Mouse (Mus musculus): ENCODE results near the gene Gja1. TPM values are rescaled to one million over a fixed set of nuclear protein-coding genes. Genes with fewer than 3 reads are reported as not detected.
"Not testable (repeated sequence)": the region's sequence is repeated elsewhere in the genome, so short reads cannot be mapped to it uniquely, and the experiment has no call there.

The Gja1 gene
- total RNA-seq (2017): 14.8 and 16.1 TPM in 2 replicates

DNA sequence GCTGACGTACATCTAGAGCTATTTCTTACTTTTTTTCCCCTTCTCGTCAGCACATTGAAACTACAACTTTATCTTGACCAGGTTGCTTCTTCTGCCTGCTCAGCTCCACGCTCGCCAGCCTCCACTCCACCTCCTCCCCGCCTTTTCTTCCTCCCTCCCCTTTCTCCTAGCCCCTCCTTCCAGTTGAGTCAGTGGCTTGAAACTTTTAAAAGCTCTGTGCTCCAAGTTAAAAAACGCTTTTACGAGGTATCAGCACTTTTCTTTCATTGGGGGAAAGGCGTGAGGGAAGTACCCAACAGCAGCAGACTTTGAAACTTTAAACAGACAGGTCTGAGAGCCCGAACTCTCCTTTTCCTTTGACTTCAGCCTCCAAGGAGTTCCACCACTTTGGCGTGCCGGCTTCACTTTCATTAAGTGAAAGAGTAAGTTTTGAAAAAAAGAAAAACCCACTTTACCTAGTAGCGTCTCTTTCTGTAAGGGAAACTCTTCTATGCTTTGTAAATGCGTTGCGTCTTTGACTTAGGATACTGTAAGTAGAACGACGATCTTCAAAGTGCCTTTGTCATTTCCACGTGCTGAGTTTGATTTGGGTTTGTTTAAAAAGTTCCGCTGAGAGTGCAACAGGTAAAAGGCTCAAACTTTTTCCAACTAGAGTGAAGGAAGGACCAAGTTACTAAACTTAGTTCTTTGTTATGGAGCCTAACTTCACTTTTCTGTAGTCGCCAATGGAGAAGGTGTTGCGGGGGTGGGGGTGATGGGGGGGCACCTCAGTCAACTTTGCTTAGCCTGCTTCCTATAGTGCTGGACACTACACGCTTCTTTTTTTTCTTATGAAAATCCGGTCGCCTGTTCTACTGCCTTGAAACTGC lies at the start of gene Gja1:
Gene Gja1, plus strand, starts transcription at position 234 of the 869 bp plus-strand sequence.
- ATAC-seq (replicated peaks; ENCODE audit: low read depth, poor library complexity, severe bottlenecking): peak; percentile 85

DNA sequence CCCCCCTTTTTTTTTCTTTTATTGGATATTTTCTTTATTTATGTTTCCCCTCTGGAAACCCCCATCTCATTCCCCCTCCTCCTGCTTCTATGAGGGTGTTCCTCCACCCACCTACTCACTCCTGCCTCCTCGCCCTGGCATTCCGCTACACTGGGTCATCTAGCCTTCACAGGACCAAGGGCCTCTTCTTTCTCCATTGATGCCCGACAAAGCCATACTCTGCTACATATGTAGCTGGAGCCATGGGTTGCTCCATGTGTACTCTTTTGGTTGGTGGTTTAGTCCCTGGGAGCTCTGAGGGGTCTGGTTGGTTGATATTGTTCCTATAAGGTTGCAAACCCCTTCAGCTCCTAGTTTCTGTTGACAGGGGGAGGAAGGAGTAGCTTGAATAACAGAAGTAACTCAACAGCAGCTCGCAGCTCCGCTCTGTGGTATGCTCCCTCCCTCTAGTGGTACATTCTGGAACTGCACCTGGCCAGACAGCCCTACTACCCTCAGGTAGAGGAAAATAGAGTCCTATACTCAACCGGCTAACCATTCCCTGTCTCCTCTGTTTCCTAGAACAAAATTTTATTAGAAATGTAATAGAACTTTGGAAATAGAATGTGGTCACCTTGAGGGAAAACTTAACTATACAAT lies 38.2 kb upstream of the Gja1 start:
- ATAC-seq (replicated peaks; ENCODE audit: low read depth, poor library complexity, severe bottlenecking): peak; percentile 100

DNA sequence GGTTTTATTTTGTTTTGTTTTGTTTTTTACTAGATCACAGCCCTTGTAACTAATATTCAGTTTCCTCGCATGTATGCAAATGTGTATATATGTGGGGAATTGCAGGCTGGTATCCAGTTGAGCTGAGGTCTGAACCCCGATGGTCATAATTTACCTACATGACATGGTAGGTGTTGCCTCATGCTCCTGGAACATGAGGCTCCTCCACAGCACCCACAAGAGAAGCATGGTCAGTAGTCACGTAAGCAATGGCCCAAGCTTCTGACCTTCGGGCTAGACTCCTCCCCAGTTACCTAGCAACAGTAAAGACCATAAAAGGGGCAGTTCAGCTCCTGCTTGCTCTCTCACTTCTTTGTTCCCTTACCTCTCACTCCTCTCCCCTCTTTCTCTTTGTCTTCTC lies 16.7 kb upstream of the Gja1 start:
- no peak for ATAC-seq (replicated peaks; ENCODE audit: low read depth, poor library complexity, severe bottlenecking)

DNA sequence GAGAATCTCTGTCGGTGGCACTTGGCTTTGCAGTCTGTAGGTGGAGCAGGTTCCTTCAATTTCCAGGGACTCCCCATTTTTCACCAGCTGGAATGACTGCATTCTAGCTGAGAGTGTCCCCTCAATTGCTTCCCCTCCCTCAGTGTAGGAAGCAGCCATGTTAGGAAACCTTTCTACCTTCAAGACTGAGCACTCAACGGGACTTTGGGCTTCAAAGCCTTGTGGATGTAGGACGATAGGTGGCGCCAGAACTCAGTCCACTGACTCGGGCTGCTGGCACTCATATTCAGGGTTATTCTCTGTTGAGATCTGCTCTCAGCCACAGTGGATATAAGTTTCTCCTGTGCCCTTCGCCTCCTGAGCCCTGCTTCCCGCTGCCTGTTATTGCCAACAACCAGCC lies 8.1 kb upstream of the Gja1 start:
- peak; percentile 85 for ATAC-seq (replicated peaks; ENCODE audit: low read depth, poor library complexity, severe bottlenecking)

GRCm38 (mm10) chr10:56373021-56373720 lies 4.0 kb upstream of the Gja1 start:
- ATAC-seq (replicated peaks; ENCODE audit: low read depth, poor library complexity, severe bottlenecking): 0 out of 2 replicates have a peak, but pooled peaks have one; percentile 37

- no peak for ATAC-seq (replicated peaks; ENCODE audit: low read depth, poor library complexity, severe bottlenecking)
Observed at GRCm38 (mm10) chr10:56374169-56374568, 3.0 kb upstream of the Gja1 start.

DNA sequence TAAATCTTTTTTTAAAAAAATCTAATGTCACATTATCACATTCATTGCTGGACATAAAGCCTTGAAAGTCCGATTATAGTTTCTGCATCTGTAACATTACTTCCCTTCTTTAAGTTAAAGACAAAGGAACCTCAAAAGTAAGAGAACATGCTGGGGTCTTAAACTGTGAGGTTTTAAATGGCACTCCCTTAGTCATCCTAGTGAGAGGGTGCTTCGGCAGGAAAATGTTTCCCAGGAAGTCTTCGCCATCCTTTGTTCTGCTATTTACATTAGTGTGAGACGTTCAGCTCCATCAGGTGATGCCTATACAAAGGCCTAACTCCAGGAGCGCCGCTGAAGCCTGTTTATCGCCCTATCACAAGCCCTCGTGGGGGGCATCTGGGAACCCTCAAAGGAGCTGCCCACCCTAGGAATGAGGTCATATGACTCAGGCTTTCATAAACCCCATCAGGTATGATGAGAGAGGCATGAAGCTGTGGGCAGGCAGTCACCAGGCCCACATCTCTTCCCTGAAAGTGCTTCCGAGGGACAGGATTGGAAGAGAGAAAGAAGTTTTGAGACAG lies 1.1 kb upstream of the Gja1 start:
- no peak for ATAC-seq (replicated peaks; ENCODE audit: low read depth, poor library complexity, severe bottlenecking)

DNA sequence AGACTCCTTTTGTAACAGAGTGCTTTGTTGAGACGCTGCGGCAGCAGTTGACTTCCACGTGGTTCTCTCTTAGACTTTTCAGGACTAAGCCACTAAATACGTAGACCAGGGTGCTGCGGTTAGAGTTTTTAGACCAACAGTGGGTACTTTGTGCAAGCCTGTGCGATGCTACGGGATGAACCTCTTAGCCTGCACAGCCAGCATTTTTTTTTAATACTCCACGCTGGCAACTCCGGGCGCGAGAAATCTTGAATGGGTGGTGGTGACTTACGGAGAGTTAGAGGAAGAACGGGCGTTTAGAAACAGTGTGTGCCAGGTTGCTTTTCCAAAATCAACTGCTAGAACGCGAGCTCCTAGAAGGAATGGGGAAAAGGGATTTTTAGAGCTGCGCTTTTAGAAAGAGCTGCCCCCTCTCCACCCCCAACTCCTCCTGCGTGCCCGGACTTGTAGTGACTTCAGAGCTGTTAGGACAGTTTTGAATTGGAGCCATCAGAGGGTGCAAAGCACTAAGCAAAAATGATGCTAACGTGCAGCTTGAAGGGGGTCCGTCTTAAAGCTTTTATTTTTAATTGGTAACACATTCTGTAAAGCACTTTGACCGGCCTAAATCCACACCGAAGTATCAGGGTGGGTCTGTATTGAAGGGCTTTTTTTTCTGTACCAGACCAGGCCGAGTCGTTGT lies 977 bp downstream of the Gja1 start:
- peak; percentile 20 for ATAC-seq (replicated peaks; ENCODE audit: low read depth, poor library complexity, severe bottlenecking)

GRCm38 (mm10) chr10:56378648-56379254 lies 1.6 kb downstream of the Gja1 start:
- peak; percentile 42 for ATAC-seq (replicated peaks; ENCODE audit: low read depth, poor library complexity, severe bottlenecking)

GRCm38 (mm10) chr10:56379720-56380119 lies 2.6 kb downstream of the Gja1 start:
- no peak for ATAC-seq (replicated peaks; ENCODE audit: low read depth, poor library complexity, severe bottlenecking)

- no peak for ATAC-seq (replicated peaks; ENCODE audit: low read depth, poor library complexity, severe bottlenecking)
Observed at GRCm38 (mm10) chr10:56385195-56386109, 8.3 kb downstream of the Gja1 start.

- ATAC-seq (replicated peaks; ENCODE audit: low read depth, poor library complexity, severe bottlenecking): no peak
Observed at GRCm38 (mm10) chr10:56393095-56393784, 16.1 kb downstream of the Gja1 start.

GRCm38 (mm10) chr10:56393815-56394417 lies 16.8 kb downstream of the Gja1 start:
- not testable (repeated sequence) for ATAC-seq (replicated peaks; ENCODE audit: low read depth, poor library complexity, severe bottlenecking)

GRCm38 (mm10) chr10:56397875-56398274 lies 20.7 kb downstream of the Gja1 start:
- ATAC-seq (replicated peaks; ENCODE audit: low read depth, poor library complexity, severe bottlenecking): no peak

DNA sequence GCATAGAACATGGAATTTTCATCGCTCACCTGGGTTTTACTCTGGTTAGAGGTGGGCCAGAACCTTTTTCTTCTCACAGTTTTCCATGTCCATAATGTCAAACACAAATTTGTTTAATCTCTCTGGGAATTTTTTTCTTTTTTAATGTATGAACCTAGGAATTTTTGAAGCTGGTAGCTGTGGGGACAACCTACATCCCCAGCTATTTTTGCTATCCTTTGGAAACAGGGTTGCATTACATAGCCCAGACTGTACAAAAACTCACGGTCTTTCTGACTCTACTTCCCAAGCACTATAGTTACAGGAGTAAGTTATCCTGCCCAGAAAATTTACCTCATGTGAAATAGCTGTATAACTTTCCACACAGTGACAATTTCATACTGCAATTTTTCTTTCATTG lies 21.2 kb downstream of the Gja1 start:
- ATAC-seq (replicated peaks; ENCODE audit: low read depth, poor library complexity, severe bottlenecking): no peak

GRCm38 (mm10) chr10:56401396-56401795 lies 24.3 kb downstream of the Gja1 start:
- ATAC-seq (replicated peaks; ENCODE audit: low read depth, poor library complexity, severe bottlenecking): not testable (repeated sequence)

DNA sequence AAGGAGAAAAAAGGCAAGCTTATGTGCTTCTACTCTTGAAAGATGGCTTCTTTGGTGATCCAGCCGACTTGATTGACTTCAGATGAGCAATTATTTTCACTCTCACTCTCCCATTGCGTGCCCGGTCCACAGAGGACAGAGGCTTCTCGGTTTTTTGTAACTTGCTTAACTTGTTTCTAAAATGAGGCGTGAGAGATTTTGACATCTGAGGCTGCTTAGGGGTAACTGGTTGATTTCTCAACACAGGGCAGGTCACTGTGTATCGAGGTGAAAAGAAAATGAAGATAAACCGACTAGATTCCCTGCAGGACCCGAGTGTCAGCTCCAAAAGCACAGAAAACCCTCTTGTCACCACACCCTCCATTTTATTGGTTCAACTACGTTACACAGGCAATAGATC lies 28.8 kb downstream of the Gja1 start:
- ATAC-seq (replicated peaks; ENCODE audit: low read depth, poor library complexity, severe bottlenecking): no peak

All from common myeloid progenitor, adult 5-6 weeks (primary cell).